Mouse (Mus musculus) embryonic facial prominence, embryonic 11.5 days (tissue): ENCODE data around the gene Tada3. TPM values are rescaled to one million over a fixed set of nuclear protein-coding genes. Genes with fewer than 3 reads are reported as not detected.

ENCODE experiments used
- ATAC-seq: fragments of 200-750 bp; cut with Nextera tagmentation; replicated peaks from 2 replicates; pipeline ENCODE4 v1.8.0; 2017; ENCODE audit warnings: low read depth; ENCODE audit not compliant: insufficient number of reproducible peaks, low FRiP score, low TSS enrichment
- DNase-seq: peaks from one replicate; pipeline ENCODE4 v3.0.0-alpha.2; 2015; ENCODE audit warnings: low spot score
- H3K27ac ChIP-seq: fragments of 300-500 bp; sonication (generic); replicated peaks from 2 replicates; pipeline ENCODE4 v1.5.1; 2014; ENCODE audit warnings: mild to moderate bottlenecking, low read depth, low read length, control low read depth
- H3K27me3 ChIP-seq: fragments of 300-500 bp; sonication (generic); 2 replicates; pipeline ENCODE4 v1.6.1; 2014; ENCODE audit warnings: mild to moderate bottlenecking, low read length, moderate library complexity, mixed read lengths; ENCODE audit not compliant: control insufficient read depth, insufficient read depth
- H3K36me3 ChIP-seq: fragments of 300-500 bp; sonication (generic); replicated peaks from 2 replicates; pipeline ENCODE4 v1.6.1; 2014; ENCODE audit warnings: low read depth, mild to moderate bottlenecking, low read length, moderate library complexity, mixed read lengths; ENCODE audit not compliant: control insufficient read depth, insufficient read depth
- H3K4me1 ChIP-seq: fragments of 300-500 bp; sonication (generic); 2 replicates; pipeline ENCODE4 v1.6.1; 2014; ENCODE audit warnings: low read length, mixed read lengths; ENCODE audit not compliant: control insufficient read depth, insufficient read depth
- H3K4me2 ChIP-seq: fragments of 300-500 bp; sonication (generic); 2 replicates; pipeline ENCODE4 v1.6.1; 2014; ENCODE audit warnings: low read depth, mild to moderate bottlenecking, control low read depth, low read length, moderate library complexity
- H3K4me3 ChIP-seq: fragments of 300-500 bp; sonication (generic); 2 replicates; pipeline ENCODE4 v1.5.1; 2014; ENCODE audit warnings: low read depth, low read length, control low read depth
- H3K9ac ChIP-seq: fragments of 300-500 bp; sonication (generic); replicated peaks from 2 replicates; pipeline ENCODE4 v1.6.1; 2014; ENCODE audit warnings: mild to moderate bottlenecking, control low read depth, low read length
- H3K9me3 ChIP-seq: fragments of 300-500 bp; sonication (generic); replicated peaks from 2 replicates; pipeline ENCODE4 v1.6.1; 2016; ENCODE audit warnings: mild to moderate bottlenecking, low read length, inconsistent platforms, mixed read lengths; ENCODE audit not compliant: control insufficient read depth
- WGBS: fragments of 180-500 bp; shearing (Covaris S2); extraction: QIAGEN DNeasy Blood & Tissue Kit; methylation state at CpG from one replicate; pipeline ENCODE4 v1.1.7; 2014; 5-methylcytosine and 5-hydroxymethylcytosine counted together
- polyA plus RNA-seq: library from polyadenylated mRNA; unstranded; fragments of >200 nt; fragmentation: Nextera tagmentation; extraction: Ambion mirVana; gene quantifications from 2 replicates; pipeline ENCODE4 v1.2.1, GENCODE M21; 2014

Tada3 gene
- 44.3 and 51.0 TPM in 2 replicates for polyA plus RNA-seq

DNA sequence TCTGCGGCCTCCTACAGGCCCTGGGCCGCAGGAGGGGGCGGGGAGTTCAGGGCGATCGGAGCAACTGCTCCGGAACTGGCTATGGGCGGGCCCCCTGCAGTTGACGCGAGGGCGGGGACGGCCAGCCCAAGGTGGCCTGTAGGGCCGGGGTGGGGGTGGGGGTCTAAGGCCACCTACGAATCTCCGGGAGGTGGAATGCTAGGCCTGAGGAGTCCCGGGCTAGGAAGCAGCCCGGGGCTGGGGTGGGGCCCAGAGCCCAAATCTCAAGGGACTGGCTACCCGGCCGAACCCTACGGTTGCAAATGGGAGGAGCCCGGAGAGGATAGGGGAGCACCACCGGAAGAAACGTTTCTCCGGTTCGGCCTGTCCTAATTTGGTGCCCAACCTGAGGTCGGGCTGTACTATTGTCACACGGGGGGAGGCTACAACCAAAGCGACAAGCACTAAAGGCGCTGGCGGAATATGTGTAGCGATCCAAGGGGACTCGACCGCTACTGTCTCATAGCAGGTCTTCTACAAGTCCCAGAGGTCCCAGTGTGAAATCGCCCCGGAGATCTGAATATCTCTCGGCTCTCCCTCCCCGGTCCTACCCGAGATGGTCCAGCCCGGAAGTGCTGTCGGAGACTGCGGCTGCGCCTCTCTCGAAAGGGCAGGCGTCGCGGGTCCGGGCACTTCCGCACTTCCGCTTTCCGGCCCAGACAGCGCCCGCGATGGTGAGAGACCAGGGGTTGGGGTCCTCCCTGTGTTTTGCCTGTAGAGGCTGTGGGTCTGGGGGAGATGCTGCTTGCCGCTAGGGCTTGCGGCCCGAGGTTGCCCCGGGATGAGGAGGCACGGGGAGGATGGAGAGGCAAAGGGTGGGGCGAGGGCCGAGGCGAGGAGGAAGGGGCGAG is at the start of gene Tada3, which contains the start of gene Arpc4:
TSS of gene Tada3 (minus strand) at position 388 of the 890 bp plus-strand sequence.
TSS of gene Arpc4 (plus strand) at position 620 of the 890 bp plus-strand sequence.
- no peaks in the 10 kb centered on the region for H3K27me3 ChIP-seq
- no peaks in the 10 kb centered on the region for H3K9me3 ChIP-seq
- peak within 1 kb of the TSS; percentile 87 for H3K9ac ChIP-seq
- H3K4me3 ChIP-seq: peak within 1 kb of the TSS; percentile 88
- H3K4me2 ChIP-seq: peak within 1 kb of the TSS; percentile 54
- no peaks in the 10 kb centered on the region for H3K4me1 ChIP-seq
- peak within 1 kb of the TSS; percentile 82 for H3K27ac ChIP-seq
- under 1% methylated on average over 61 of the region's 61 CpGs for WGBS
- H3K36me3 ChIP-seq: peaks cover 5% of the 10 kb centered on the region
- ATAC-seq (peak; percentile 96), DNase-seq (peak; percentile 95)

DNA sequence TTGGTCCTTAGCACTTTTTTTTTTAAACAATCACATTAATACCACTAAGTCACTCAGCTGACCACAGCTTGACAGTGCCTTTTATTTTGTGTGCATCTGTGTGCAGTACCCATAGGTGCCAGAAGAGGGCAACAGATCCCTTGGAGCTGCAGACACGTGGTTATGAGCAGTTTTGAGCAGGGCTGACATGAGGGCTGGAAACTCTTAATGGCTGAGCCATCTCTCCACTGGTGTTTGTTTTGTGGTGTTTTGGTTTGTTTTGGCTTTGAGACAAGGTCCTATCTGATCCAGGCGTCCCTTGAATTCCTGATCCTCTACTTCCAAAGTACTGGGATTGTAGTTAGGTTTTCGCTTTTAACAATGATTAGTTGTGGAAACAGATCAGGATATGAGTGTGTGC is 49.7 kb upstream of the Tada3 start:
- no peaks in the 10 kb centered on the region for H3K27me3 ChIP-seq
- no peak overlapping the region for H3K9ac ChIP-seq
- H3K36me3 ChIP-seq: no peaks in the 10 kb centered on the region
- H3K4me2 ChIP-seq: no peak overlapping the region
- WGBS: 64% methylated on average over 3 of the region's 3 CpGs
- no peak overlapping the region for H3K27ac ChIP-seq
- ATAC-seq: no peak
- H3K9me3 ChIP-seq: no peaks in the 10 kb centered on the region
- DNase-seq: peak; percentile 54
- H3K4me1 ChIP-seq: no peaks in the 10 kb centered on the region
- H3K4me3 ChIP-seq: no peak overlapping the region

DNA sequence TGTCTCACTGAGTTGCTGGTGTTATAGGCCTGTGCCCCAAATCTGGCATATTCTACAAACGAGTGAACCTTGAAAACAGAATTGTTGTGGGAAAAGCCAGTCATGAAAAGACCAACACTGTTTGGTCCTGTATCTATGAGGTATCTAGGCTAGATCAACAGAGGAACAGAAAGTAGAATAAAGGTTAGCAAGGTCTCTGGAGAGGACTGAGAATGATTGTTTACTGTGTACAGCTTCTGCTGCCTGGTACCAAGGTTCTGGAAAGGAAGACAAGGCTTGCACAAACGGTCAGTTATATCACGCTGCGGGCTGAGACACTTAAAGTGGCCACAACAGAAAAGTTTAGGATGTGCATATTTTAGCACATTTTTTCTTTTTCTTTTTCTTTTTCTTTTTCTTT is 49.0 kb upstream of the Tada3 start:
- Histone ChIP-seq H3K9ac (no peak overlapping the region), H3K27ac (no peak overlapping the region), H3K27me3 (no peaks in the 10 kb centered on the region), H3K4me1 (no peaks in the 10 kb centered on the region), H3K36me3 (no peaks in the 10 kb centered on the region), H3K4me2 (no peak overlapping the region), H3K9me3 (no peaks in the 10 kb centered on the region), H3K4me3 (no peak overlapping the region)
- WGBS: 95% methylated on average over 4 of the region's 4 CpGs
- ATAC-seq (no peak), DNase-seq (no peak)

DNA sequence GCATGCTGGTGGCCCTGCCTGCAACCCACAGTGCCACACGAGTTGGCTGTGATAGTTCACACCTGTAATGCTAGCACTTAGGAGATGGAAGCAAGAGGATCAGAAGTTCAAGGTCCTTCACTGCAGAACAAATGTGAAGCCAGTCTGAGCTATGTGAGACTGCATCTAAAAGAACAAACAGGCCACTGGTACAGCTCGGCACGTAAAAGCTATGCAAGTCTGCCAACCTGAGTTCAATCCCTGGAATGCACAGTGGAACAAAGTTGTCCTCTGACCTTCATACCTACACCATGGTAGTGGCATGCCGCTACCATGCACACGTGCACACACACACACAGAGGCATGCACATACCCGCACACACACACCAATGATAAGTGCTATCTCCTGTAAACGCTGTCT is 46.5 kb upstream of the Tada3 start:
- no peak overlapping the region for H3K27ac ChIP-seq
- no peaks in the 10 kb centered on the region for H3K4me1 ChIP-seq
- DNase-seq (no peak), ATAC-seq (no peak)
- H3K27me3 ChIP-seq: no peaks in the 10 kb centered on the region
- H3K4me3 ChIP-seq: no peak overlapping the region
- H3K36me3 ChIP-seq: no peaks in the 10 kb centered on the region
- 87% methylated on average over 7 of the region's 7 CpGs for WGBS
- H3K9me3 ChIP-seq: no peaks in the 10 kb centered on the region
- no peak overlapping the region for H3K9ac ChIP-seq
- H3K4me2 ChIP-seq: no peak overlapping the region

DNA sequence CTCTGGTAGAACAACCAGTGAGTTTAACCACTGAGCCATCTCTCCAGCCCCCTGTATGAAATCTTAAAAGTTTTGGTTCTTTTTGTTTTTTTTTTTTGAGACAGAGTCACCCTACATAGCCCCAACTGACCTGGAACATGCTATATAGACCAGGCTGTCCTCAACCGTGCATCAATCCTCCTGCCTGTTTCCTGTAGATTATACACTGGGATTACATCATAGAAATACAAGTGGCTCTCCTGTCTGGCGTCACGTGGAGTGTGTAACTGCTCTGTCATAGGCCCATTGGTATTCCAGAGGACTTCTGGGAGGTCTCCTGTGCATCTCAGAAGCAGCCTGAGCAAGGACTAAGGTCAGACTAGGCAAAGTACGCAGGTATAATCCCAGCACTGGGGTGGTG is 45.3 kb upstream of the Tada3 start:
- Histone ChIP-seq H3K4me1 (peaks cover 3% of the 10 kb centered on the region; the same call in 1 of the 2 replicates), H3K27ac (no peak overlapping the region), H3K4me3 (no peak overlapping the region), H3K36me3 (no peaks in the 10 kb centered on the region), H3K9me3 (no peaks in the 10 kb centered on the region), H3K27me3 (no peaks in the 10 kb centered on the region), H3K9ac (no peak overlapping the region), H3K4me2 (no peak overlapping the region)
- 73% methylated on average over 4 of the region's 4 CpGs for WGBS
- no peak for DNase-seq
- no peak for ATAC-seq

DNA sequence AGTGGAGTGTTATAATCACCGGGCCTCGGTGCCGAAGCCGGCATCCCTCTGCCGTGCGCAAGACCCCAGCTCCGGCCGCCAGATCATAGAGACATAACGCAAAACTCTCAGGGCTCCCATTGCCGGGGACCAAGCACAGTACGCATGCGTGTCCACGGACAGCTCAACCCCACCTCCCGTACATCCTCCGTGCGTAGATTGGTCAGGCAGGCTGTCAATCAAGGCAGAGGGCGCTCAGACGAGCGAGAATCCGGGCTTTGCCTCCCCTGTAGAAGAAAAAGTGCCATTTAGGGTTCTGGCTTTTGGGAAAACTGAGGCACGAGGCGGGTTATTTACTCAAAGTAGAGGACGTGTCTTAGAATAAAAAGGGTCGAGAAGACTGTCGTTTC is 41.5 kb upstream of the Tada3 start, which contains the start of gene Rpusd3:
TSS of gene Rpusd3 (minus strand) at position 142 of the 389 bp plus-strand sequence.
- DNase-seq (peak; percentile 98), ATAC-seq (peak; percentile 96)
- no peaks in the 10 kb centered on the region for H3K36me3 ChIP-seq
- H3K27me3 ChIP-seq: no peaks in the 10 kb centered on the region
- H3K9ac ChIP-seq: peak within 1 kb of the TSS; percentile 67
- H3K9me3 ChIP-seq: no peaks in the 10 kb centered on the region
- peak within 1 kb of the TSS; percentile 87 for H3K4me2 ChIP-seq
- peaks cover 3% of the 10 kb centered on the region; the same call in 1 of the 2 replicates for H3K4me1 ChIP-seq
- 0% methylated on average over 25 of the region's 25 CpGs for WGBS
- no peak within 1 kb of the TSS for H3K27ac ChIP-seq
- peak within 1 kb of the TSS; percentile 63 for H3K4me3 ChIP-seq

DNA sequence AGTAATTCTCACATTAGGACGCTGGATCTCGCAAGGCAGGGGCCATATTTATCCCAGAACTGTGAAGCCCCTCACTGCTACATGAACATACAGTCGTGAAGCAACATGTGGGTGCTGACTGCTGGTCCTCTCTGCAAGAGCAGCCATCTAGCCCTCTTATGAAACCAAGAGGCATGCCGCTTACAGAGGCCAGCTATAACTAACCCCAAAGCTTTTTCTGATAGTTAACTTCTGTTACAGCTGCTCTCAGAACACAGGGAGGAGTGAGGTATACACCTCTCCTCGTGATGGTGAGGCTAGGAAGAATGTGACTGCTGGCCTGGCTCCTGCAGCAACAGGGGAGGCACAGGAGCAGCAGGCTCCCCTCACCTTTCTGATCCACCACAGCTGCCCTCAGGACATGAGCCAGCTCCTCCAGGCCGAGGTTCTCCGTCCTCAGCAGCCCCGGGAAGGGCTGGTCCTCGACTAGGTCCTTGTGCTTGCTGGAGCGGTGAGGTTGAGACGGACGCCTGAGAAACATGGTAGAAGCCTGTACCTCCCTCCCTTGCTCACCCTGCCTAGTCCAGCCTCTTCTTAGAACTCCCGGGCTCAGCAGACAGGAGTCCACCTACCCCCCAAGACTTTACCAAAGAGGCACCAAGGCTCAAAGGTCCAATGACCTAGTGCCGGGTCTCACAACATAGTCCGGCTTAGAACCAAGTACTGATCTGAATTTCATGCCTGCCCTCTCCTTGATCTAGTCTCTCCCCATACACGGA is 40.9 kb upstream of the Tada3 start:
- 19% methylated on average over 16 of the region's 16 CpGs for WGBS
- H3K27ac ChIP-seq: no peak overlapping the region
- H3K27me3 ChIP-seq: no peaks in the 10 kb centered on the region
- ATAC-seq (peak; percentile 46), DNase-seq (peak; percentile 17)
- H3K4me2 ChIP-seq: peak overlapping the region; percentile 87
- peak overlapping the region; percentile 67 for H3K9ac ChIP-seq
- H3K4me1 ChIP-seq: peaks cover 3% of the 10 kb centered on the region; the same call in 1 of the 2 replicates
- H3K4me3 ChIP-seq: peak overlapping the region; percentile 63
- no peaks in the 10 kb centered on the region; the same call in 1 of the 2 replicates for H3K36me3 ChIP-seq
- no peaks in the 10 kb centered on the region for H3K9me3 ChIP-seq
